Mouse (Mus musculus): ENCODE results near the gene Olfr10. TPM values are rescaled to one million over a fixed set of nuclear protein-coding genes. Genes with fewer than 3 reads are reported as not detected.
"Not testable (repeated sequence)": the region's sequence is repeated elsewhere in the genome, so short reads cannot be mapped to it uniquely, and the experiment has no call there.

The Olfr10 gene
- polyA plus RNA-seq, 1 experiment from 2014 or later: not detected

GRCm38 (mm10) chr11:49287251-49287650 is 17.3 kb upstream of the Olfr10 start:
- no peak for ATAC-seq
- no peaks in the 10 kb centered on the region for H3K9me3 ChIP-seq (ENCODE audit: low read length)
- WGBS (ENCODE audit: insufficient replicate concordance): 66% methylated on average over 2 of the region's 2 CpGs

GRCm38 (mm10) chr11:49292777-49293176 is 11.8 kb upstream of the Olfr10 start:
- no peak for TF ChIP-seq EP300 (IDR thresholded peaks at IDR 0.05; ENCODE audit: low read depth)
- no peak for TF ChIP-seq CTCF (IDR thresholded peaks at IDR 0.05; ENCODE audit: low read depth)
- WGBS (ENCODE audit: insufficient replicate concordance): 69% methylated on average over 3 of the region's 3 CpGs
- Histone ChIP-seq H3K27ac (ENCODE audit: low read depth) (no peak overlapping the region), H3K4me2 (ENCODE audit: low read depth, low read length) (no peak overlapping the region), H3K9me3 (ENCODE audit: low read length) (no peaks in the 10 kb centered on the region), H3K9ac (replicated peaks) (no peak overlapping the region), H3K4me3 (ENCODE audit: low read depth, low read length) (no peak overlapping the region), H3K36me3 (replicated peaks; ENCODE audit: insufficient read depth, low read length) (no peaks in the 10 kb centered on the region), H3K27me3 (ENCODE audit: insufficient read depth, low read length) (no peaks in the 10 kb centered on the region), H3K4me1 (ENCODE audit: insufficient read depth) (no peaks in the 10 kb centered on the region)
- DNase-seq (no peak), ATAC-seq (no peak)

More at GRCm38 (mm10) chr11:49287251-49287650, 17.3 kb upstream of the Olfr10 start:
- H3K4me3 ChIP-seq (ENCODE audit: low read depth, low read length): no peak overlapping the region
- H3K4me2 ChIP-seq (ENCODE audit: low read depth, low read length): no peak overlapping the region
- no peak overlapping the region for H3K9ac ChIP-seq (replicated peaks)
- no peak overlapping the region for H3K27ac ChIP-seq (ENCODE audit: low read depth)
- no peak for TF ChIP-seq EP300 (IDR thresholded peaks at IDR 0.05; ENCODE audit: low read depth)
- DNase-seq: no peak
- H3K36me3 ChIP-seq (replicated peaks; ENCODE audit: insufficient read depth, low read length): no peaks in the 10 kb centered on the region
- no peaks in the 10 kb centered on the region for H3K27me3 ChIP-seq (ENCODE audit: insufficient read depth, low read length)
- no peaks in the 10 kb centered on the region for H3K4me1 ChIP-seq (ENCODE audit: insufficient read depth)

GRCm38 (mm10) chr11:49308547-49308946 is 4.0 kb downstream of the Olfr10 start:
- not testable (repeated sequence) for H3K36me3 ChIP-seq (replicated peaks; ENCODE audit: insufficient read depth, low read length); H3K4me1 ChIP-seq (ENCODE audit: insufficient read depth); H3K4me3 ChIP-seq (ENCODE audit: low read depth, low read length); DNase-seq; H3K9me3 ChIP-seq (ENCODE audit: low read length); H3K4me2 ChIP-seq (ENCODE audit: low read depth, low read length); H3K27ac ChIP-seq (ENCODE audit: low read depth); ATAC-seq; H3K9ac ChIP-seq (replicated peaks); H3K27me3 ChIP-seq (ENCODE audit: insufficient read depth, low read length)
- 54% methylated on average over 5 of the region's 5 CpGs for WGBS (ENCODE audit: insufficient replicate concordance)

- ATAC-seq: no peak
- Histone ChIP-seq H3K4me1 (ENCODE audit: insufficient read depth) (no peaks in the 10 kb centered on the region), H3K27me3 (ENCODE audit: insufficient read depth, low read length) (no peaks in the 10 kb centered on the region), H3K4me3 (ENCODE audit: low read depth, low read length) (no peak within 1 kb of the TSS), H3K36me3 (replicated peaks; ENCODE audit: insufficient read depth, low read length) (no peaks in the 10 kb centered on the region), H3K9me3 (ENCODE audit: low read length) (no peaks in the 10 kb centered on the region), H3K4me2 (ENCODE audit: low read depth, low read length) (no peak within 1 kb of the TSS), H3K27ac (ENCODE audit: low read depth) (no peak within 1 kb of the TSS), H3K9ac (replicated peaks) (no peak within 1 kb of the TSS)
- TF ChIP-seq EP300 (IDR thresholded peaks at IDR 0.05; ENCODE audit: low read depth) (no peak), CTCF (IDR thresholded peaks at IDR 0.05; ENCODE audit: low read depth) (no peak)
- DNase-seq: no peak
- 75% methylated on average over 2 of the region's 2 CpGs for WGBS (ENCODE audit: insufficient replicate concordance)
Observed at GRCm38 (mm10) chr11:49322442-49322841, 17.9 kb downstream of the Olfr10 start, which contains the start of gene Olfr1391. TSS of gene Olfr1391 (plus strand) at chr11:49322742.

GRCm38 (mm10) chr11:49326726-49327125 is 22.2 kb downstream of the Olfr10 start:
- no peak overlapping the region for H3K9ac ChIP-seq (replicated peaks)
- no peaks in the 10 kb centered on the region for H3K36me3 ChIP-seq (replicated peaks; ENCODE audit: insufficient read depth, low read length)
- ATAC-seq (no peak), DNase-seq (no peak)
- no peaks in the 10 kb centered on the region for H3K27me3 ChIP-seq (ENCODE audit: insufficient read depth, low read length)
- 69% methylated on average over 3 of the region's 3 CpGs for WGBS (ENCODE audit: insufficient replicate concordance)
- no peaks in the 10 kb centered on the region for H3K4me1 ChIP-seq (ENCODE audit: insufficient read depth)
- H3K27ac ChIP-seq (ENCODE audit: low read depth): no peak overlapping the region
- no peak overlapping the region for H3K4me2 ChIP-seq (ENCODE audit: low read depth, low read length)
- TF ChIP-seq CTCF (IDR thresholded peaks at IDR 0.05; ENCODE audit: low read depth): no peak
- TF ChIP-seq EP300 (IDR thresholded peaks at IDR 0.05; ENCODE audit: low read depth): no peak
- no peaks in the 10 kb centered on the region for H3K9me3 ChIP-seq (ENCODE audit: low read length)
- H3K4me3 ChIP-seq (ENCODE audit: low read depth, low read length): no peak overlapping the region

- no peak overlapping the region for H3K9ac ChIP-seq (replicated peaks)
- no peak overlapping the region for H3K4me2 ChIP-seq (ENCODE audit: low read depth, low read length)
- ATAC-seq (no peak), DNase-seq (no peak)
- no peaks in the 10 kb centered on the region for H3K36me3 ChIP-seq (replicated peaks; ENCODE audit: insufficient read depth, low read length)
- H3K4me1 ChIP-seq (ENCODE audit: insufficient read depth): no peaks in the 10 kb centered on the region
- TF ChIP-seq EP300 (IDR thresholded peaks at IDR 0.05; ENCODE audit: low read depth) (no peak), CTCF (IDR thresholded peaks at IDR 0.05; ENCODE audit: low read depth) (no peak)
- no peak overlapping the region for H3K4me3 ChIP-seq (ENCODE audit: low read depth, low read length)
- no peaks in the 10 kb centered on the region for H3K9me3 ChIP-seq (ENCODE audit: low read length)
- WGBS (ENCODE audit: insufficient replicate concordance): 69% methylated on average over 1 of the region's 1 CpGs
- no peak overlapping the region for H3K27ac ChIP-seq (ENCODE audit: low read depth)
- no peaks in the 10 kb centered on the region for H3K27me3 ChIP-seq (ENCODE audit: insufficient read depth, low read length)
Observed at GRCm38 (mm10) chr11:49329686-49330085, 25.1 kb downstream of the Olfr10 start.

- no peaks in the 10 kb centered on the region for H3K4me1 ChIP-seq (ENCODE audit: insufficient read depth)
- no peak within 1 kb of the TSS for H3K27ac ChIP-seq (ENCODE audit: low read depth)
- H3K36me3 ChIP-seq (replicated peaks; ENCODE audit: insufficient read depth, low read length): no peaks in the 10 kb centered on the region
- DNase-seq (no peak), ATAC-seq (no peak)
- H3K4me2 ChIP-seq (ENCODE audit: low read depth, low read length): no peak within 1 kb of the TSS
- WGBS (ENCODE audit: insufficient replicate concordance): 76% methylated on average over 1 of the region's 1 CpGs
- no peak within 1 kb of the TSS for H3K9ac ChIP-seq (replicated peaks)
- H3K27me3 ChIP-seq (ENCODE audit: insufficient read depth, low read length): no peaks in the 10 kb centered on the region
- no peak within 1 kb of the TSS for H3K4me3 ChIP-seq (ENCODE audit: low read depth, low read length)
- H3K9me3 ChIP-seq (ENCODE audit: low read length): no peaks in the 10 kb centered on the region
- TF ChIP-seq CTCF (IDR thresholded peaks at IDR 0.05; ENCODE audit: low read depth): no peak
- TF ChIP-seq EP300 (IDR thresholded peaks at IDR 0.05; ENCODE audit: low read depth): no peak
Observed at GRCm38 (mm10) chr11:49334888-49335287, 30.3 kb downstream of the Olfr10 start, which contains the start of gene Olfr1390. TSS of gene Olfr1390 (plus strand) at chr11:49335188.
